Mouse (Mus musculus): Measurements from ENCODE around the gene Eogt.

Gene Eogt

GRCm38 (mm10) chr6:97148383-97149251 is at the start of gene Eogt:
Gene Eogt (minus strand): TSS chr6:97149182.
- peak; percentile 92 for DNase-seq (ENCODE audit: low read depth, low spot score)

DNA sequence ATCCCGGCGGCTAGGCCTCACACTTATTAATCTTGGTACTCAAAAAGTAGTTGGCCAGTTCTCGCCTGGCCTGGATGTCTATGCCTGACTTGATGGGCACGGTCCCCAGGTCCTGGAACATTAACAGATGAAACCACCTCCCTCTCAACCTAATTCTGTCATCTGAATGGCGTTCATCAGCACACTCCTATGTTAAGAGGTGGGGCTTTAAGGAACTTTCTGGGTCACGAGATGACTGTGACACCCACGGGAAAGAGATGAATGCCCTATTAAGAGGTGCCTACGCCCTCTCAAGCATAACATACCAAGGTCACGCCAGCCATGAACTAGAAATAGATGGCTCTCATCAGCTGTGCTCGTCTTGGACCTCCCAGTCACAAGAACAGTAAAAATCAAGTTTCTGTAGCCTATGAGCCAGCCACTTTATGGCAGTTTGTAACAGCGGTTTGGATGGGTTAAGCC is 30.4 kb upstream of the Eogt start:
- peak; percentile 76 for DNase-seq (ENCODE audit: low read depth, low spot score)

DNA sequence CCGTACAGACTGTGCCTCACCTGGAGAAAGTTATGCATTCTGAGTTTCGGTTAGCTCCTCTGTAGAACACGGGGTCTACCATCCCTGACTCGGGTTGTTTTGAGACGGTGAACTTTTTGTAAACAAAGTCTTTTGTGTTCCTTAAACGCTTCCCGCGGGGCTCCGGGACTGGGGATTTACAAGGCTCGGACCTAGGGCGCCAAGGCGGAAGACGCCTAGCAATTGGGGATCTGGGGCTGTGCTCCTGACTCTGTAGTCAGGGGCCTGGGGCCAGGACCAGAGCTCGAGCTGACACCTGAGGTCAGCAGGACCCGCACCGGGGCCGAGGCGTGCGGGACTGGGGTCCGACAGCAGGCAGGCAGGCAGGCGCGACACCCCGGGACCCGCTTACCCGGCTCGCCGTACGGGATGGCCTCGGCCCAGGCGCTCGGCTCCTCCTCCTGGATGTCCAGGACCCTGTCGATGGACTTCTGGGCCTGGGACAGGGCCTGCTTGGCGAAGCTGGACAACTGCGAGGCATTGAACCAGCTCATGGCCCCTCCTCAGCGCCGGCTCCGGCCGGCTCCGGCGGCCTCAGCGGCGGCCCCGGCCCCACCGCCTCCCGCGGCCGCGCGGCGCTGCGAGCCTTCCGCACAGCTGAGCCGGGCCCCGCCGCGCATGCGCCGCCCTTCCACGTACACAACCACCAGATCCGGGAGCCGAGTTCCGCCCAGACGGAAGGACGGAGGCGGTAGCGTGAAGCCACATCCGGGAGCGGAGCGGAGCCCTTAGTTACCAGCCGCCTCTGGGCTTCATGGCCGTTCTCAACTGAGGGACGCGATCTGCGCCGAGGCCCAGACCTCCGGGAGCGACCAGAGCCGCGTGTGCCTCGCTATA is 29.7 kb upstream of the Eogt start, which contains the start of gene Tmf1:
TSS of gene Tmf1 (minus strand) at position 632 of the 876 bp plus-strand sequence.
- peak; percentile 97 for DNase-seq (ENCODE audit: low read depth, low spot score)

DNA sequence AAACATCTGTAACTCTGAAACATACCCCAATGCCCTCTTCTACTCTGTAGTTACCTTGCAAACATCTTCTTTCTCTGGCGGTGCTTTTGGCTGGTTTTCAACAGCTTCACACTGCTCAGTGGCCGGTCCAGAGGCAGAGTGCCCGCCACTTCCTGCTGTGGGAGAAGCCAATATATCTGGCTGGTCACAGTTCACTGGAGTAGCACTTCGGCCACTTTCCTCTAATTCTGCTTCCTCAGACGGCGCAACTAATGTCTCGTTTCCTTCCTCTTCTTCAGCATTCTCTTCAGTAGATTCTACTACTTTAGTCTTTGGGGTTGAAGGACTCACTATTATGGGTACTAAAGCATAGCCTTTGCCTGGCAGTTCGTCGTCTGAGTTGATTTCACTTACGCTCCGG is 26.7 kb upstream of the Eogt start:
- DNase-seq (ENCODE audit: low read depth, low spot score) = no peak

GRCm38 (mm10) chr6:97150156-97150555 is 1.2 kb upstream of the Eogt start:
- DNase-seq (ENCODE audit: low read depth, low spot score) = no peak

- DNase-seq (ENCODE audit: low read depth, low spot score) = no peak
These were observed 739 bp upstream of the Eogt start for GRCm38 (mm10) chr6:97149721-97150120.

GRCm38 (mm10) chr6:97147755-97148382 is 1.1 kb downstream of the Eogt start:
- peak; percentile 36 for DNase-seq (ENCODE audit: low read depth, low spot score)

DNA sequence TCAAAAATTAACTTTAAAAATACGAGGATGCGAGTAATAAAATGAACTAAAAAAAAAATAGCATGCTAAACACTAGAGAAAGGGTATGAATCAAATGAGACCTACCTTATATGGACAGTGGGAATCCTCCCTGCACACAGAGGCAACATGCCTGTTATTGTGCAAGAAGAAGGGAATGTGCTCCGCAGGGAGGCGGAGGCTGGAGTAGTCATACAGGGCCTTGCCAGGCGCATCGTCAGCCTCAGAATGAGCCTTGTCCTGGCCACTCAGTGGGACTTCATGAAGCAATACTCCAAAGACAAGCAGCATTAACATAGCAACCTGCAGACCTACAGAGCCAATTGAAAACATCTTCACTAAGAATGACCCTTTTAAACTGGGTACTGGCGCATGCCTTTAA is 3.8 kb downstream of the Eogt start:
- no peak for DNase-seq (ENCODE audit: low read depth, low spot score)

GRCm38 (mm10) chr6:97144359-97144758 is 4.6 kb downstream of the Eogt start:
- peak; percentile 41 for DNase-seq (ENCODE audit: low read depth, low spot score)

DNA sequence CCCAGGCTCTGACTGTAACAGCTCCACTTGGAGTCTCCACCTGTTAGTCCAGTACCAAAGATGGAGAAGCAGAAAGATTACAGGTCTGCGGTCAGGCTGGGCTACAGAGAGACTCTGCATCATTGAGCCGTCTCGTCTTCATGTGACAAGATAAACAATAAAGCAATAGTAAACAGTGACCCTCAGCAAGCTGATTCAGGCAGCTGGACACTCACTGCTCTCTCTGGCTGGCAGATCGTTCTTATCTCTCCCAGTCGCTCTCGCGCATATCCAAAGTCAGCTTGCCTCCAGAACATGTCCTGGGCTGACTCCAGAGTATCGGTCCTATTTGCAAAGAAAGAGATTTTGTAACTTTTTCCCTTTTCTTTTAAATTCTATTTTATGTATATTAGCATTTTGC is 6.4 kb downstream of the Eogt start:
- DNase-seq (ENCODE audit: low read depth, low spot score) = no peak

DNA sequence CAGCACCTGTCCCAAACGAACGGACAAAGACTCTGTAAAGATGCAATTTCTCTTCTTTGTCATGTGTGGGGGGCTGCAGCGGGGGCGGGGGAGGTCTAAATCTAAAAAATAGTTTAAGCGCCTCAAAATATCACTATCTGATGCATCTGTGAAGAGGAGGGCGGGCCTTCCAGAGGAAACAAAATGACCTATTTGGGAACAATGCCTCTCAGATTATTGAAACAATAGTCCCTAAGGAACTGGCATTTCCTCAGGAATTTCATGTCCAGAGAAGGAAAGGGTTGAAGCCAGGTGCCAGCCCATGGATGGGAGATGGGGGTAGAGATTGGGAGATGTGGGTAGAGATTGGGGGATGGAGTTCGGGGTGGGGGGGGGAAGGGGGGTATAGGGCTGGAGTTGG is 7.2 kb downstream of the Eogt start:
- peak; percentile 51 for DNase-seq (ENCODE audit: low read depth, low spot score)

- no peak for DNase-seq (ENCODE audit: low read depth, low spot score)
These were observed 16.2 kb downstream of the Eogt start for GRCm38 (mm10) chr6:97132707-97133303.

DNA sequence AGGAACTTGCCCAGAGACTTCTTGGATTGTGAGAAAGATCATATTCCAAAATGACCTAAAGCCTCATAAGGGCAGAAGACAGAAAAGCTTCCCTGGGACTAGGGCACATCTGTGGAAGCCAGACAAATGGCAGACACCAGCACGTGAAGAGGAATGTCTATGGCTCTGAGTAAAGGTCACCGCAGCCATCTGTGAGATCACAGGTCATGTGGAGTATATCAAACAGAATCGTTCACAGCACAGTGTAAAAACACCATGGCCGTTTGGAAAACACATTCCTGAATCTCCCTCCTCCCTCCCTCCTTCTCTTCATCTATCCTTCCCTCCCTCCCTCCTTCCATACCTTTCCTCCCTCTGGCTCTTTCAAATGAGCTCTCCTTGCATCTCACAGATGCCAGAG is 17.2 kb downstream of the Eogt start:
- no peak for DNase-seq (ENCODE audit: low read depth, low spot score)

DNA sequence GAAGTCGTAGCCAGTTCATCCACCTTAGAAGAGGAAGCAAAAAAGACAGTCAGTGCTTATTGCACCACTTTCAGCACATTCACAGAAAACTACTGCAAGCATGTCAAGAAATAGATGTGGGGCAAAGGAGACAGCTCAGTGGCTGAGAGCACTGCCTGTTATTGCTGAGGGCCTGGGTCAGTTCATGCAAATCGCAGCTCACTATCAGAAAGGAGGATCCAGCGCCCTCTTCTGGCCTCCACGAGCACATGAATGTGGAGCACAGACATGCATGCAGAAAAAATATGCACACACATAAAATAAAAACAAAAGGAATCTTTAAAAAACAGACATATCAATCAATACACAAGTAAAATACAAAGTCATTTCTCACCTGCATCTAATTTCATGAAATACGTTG is 18.0 kb downstream of the Eogt start:
- peak; percentile 72 for DNase-seq (ENCODE audit: low read depth, low spot score)

GRCm38 (mm10) chr6:97124336-97125010 is 24.5 kb downstream of the Eogt start:
- no peak for DNase-seq (ENCODE audit: low read depth, low spot score)

- DNase-seq (ENCODE audit: low read depth, low spot score) = no peak
These were observed 28.1 kb downstream of the Eogt start for GRCm38 (mm10) chr6:97120922-97121321.

DNA sequence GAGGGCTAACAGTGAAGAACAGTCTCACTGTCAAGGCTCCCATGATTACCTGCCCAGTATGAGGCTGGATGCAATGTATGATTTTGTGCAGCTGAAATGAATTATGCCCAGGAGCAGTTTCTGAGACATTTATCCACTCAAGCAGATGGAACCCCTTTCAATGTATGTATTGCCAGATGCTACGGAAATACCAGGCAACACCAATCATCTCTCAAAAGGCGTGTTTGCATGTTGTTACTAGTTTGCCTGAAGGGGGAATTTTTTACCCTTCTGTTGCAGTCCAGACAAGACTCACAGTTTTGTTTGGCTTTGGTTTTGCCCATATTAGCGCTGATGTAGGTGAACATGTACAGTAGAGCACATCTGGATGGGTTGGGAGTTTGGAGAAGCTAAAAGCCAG is 30.7 kb downstream of the Eogt start:
- DNase-seq (ENCODE audit: low read depth, low spot score) = no peak

GRCm38 (mm10) chr6:97116896-97117295 is 32.1 kb downstream of the Eogt start:
- DNase-seq (ENCODE audit: low read depth, low spot score) = no peak

- DNase-seq (ENCODE audit: low read depth, low spot score) = peak; percentile 47
These were observed 34.2 kb downstream of the Eogt start for GRCm38 (mm10) chr6:97114821-97115220.

DNA sequence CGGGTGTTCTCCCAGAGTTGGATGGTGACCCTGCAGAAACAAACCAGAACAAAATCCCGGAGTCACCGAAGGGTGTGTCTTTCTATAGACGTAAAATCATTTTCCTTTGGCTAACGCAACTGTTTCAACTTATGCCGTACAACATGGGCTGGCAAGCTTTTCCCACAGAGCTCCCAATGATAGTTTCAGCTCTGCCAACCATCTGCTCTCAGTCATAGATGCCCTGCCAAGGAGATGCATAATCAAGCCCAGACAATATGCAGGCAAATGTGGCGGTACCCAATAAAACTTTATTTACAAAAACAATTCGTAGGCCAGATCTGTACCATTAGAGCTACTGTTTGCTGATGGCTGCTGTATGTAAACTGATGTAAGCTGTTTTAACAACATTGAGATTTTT is 36.8 kb downstream of the Eogt start:
- DNase-seq (ENCODE audit: low read depth, low spot score) = no peak

DNA sequence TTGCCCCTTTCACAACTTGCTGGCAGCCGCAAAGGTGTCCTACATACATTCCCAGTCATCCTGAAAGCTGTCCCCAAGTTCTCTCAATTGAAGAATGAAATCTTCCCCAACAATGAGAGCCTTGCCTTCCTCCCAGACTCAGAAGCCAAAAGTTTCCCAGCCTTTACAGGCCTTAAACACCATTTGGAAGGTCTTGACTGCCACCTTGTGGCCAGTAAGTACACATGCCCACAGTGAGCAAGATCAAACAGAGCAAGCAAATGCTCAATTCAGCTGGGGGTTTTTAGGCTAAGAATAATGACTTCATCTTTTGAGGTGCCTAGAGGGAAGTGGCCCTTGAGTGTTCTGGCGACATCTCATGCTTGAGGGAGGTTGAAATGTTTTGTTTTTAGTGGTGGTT is 42.2 kb downstream of the Eogt start:
- DNase-seq (ENCODE audit: low read depth, low spot score) = peak; percentile 90
